Mouse (Mus musculus) stomach, embryonic 14.5 days (tissue): ENCODE results near the gene Pi4ka. TPM values are rescaled to one million over a fixed set of nuclear protein-coding genes. Genes with fewer than 3 reads are reported as not detected.

ENCODE experiments used
- ATAC-seq: fragments of 200-750 bp; cut with Nextera tagmentation; 2 replicates; pipeline ENCODE4 v1.8.0; 2017; ENCODE audit warnings: low read depth, moderate TSS enrichment; ENCODE audit not compliant: insufficient number of reproducible peaks, insufficient read depth, low FRiP score
- H3K27ac ChIP-seq: fragments of 300-500 bp; sonication (generic); 2 replicates; pipeline ENCODE4 v1.5.1; 2014; ENCODE audit warnings: mild to moderate bottlenecking, low read length, moderate library complexity, mixed read lengths
- H3K27me3 ChIP-seq: fragments of 300-500 bp; sonication (generic); 2 replicates; pipeline ENCODE4 v1.6.1; 2014; ENCODE audit warnings: low read length, control low read depth, mixed read lengths; ENCODE audit not compliant: control insufficient read depth, insufficient read depth
- H3K36me3 ChIP-seq: fragments of 300-500 bp; sonication (generic); 2 replicates; pipeline ENCODE4 v1.6.1; 2014; ENCODE audit warnings: mild to moderate bottlenecking, control low read depth, low read length, moderate library complexity, mixed read lengths; ENCODE audit not compliant: control insufficient read depth, insufficient read depth
- H3K4me1 ChIP-seq: fragments of 300-500 bp; sonication (generic); 2 replicates; pipeline ENCODE4 v1.6.1; 2014; ENCODE audit warnings: low read length, control low read depth, mixed read lengths; ENCODE audit not compliant: control insufficient read depth, insufficient read depth
- H3K4me2 ChIP-seq: fragments of 300-500 bp; sonication (generic); replicated peaks from 2 replicates; pipeline ENCODE4 v1.6.1; 2014; ENCODE audit warnings: low read depth, low read length, control low read depth
- H3K4me3 ChIP-seq: fragments of 300-500 bp; sonication (generic); 2 replicates; pipeline ENCODE4 v1.5.1; 2014; ENCODE audit warnings: low read depth, low read length, control low read depth
- H3K9ac ChIP-seq: fragments of 300-500 bp; sonication (generic); replicated peaks from 2 replicates; pipeline ENCODE4 v1.6.1; 2014; ENCODE audit warnings: low read depth, mild to moderate bottlenecking, control low read depth, low read length, moderate library complexity, mixed read lengths
- H3K9me3 ChIP-seq: fragments of 300-500 bp; sonication (generic); 2 replicates; pipeline ENCODE4 v1.6.1; 2016; ENCODE audit warnings: low read depth, low read length, control low read depth; ENCODE audit not compliant: control insufficient read depth
- WGBS: fragments of 180-500 bp; shearing (Covaris S2); extraction: QIAGEN DNeasy Blood & Tissue Kit; methylation state at CpG from one replicate; pipeline ENCODE4 v1.1.7; 2014; 5-methylcytosine and 5-hydroxymethylcytosine counted together
- polyA plus RNA-seq: library from polyadenylated mRNA; unstranded; fragments of >200 nt; fragmentation: Nextera tagmentation; extraction: Ambion mirVana; gene quantifications from 2 replicates; pipeline ENCODE4 v1.2.1, GENCODE M21; 2014

Pi4ka gene
- polyA plus RNA-seq, 1 experiment from 2014 or later: 42.8 TPM

- 89% methylated on average over 5 of the region's 5 CpGs for WGBS
- H3K36me3 ChIP-seq: peaks cover 34% of the 10 kb centered on the region
Measured at GRCm38 (mm10) chr16:17303521-17304245, 102.4 kb downstream of the Pi4ka start.

GRCm38 (mm10) chr16:17300818-17301217, 105.3 kb downstream of the Pi4ka start:
- peaks cover 48% of the 10 kb centered on the region for H3K36me3 ChIP-seq
- no peak overlapping the region for H3K4me2 ChIP-seq
- no peaks in the 10 kb centered on the region for H3K27me3 ChIP-seq
- no peak overlapping the region for H3K4me3 ChIP-seq
- H3K9me3 ChIP-seq: no peaks in the 10 kb centered on the region
- H3K27ac ChIP-seq: no peak overlapping the region
- no peak for ATAC-seq
- H3K4me1 ChIP-seq: no peaks in the 10 kb centered on the region
- H3K9ac ChIP-seq: no peak overlapping the region
- 96% methylated on average over 3 of the region's 3 CpGs for WGBS

More at GRCm38 (mm10) chr16:17303521-17304245, 102.4 kb downstream of the Pi4ka start:
- Histone ChIP-seq H3K4me1 (no peaks in the 10 kb centered on the region), H3K4me2 (no peak overlapping the region), H3K9ac (no peak overlapping the region), H3K27ac (no peak overlapping the region), H3K4me3 (no peak overlapping the region), H3K27me3 (no peaks in the 10 kb centered on the region), H3K9me3 (no peaks in the 10 kb centered on the region)
- ATAC-seq: no peak

- Histone ChIP-seq H3K4me1 (no peaks in the 10 kb centered on the region), H3K9ac (no peak overlapping the region), H3K27me3 (no peaks in the 10 kb centered on the region), H3K36me3 (peaks cover 46% of the 10 kb centered on the region), H3K4me2 (no peak overlapping the region), H3K4me3 (no peak overlapping the region), H3K9me3 (no peaks in the 10 kb centered on the region), H3K27ac (no peak overlapping the region)
- WGBS: 2% methylated on average over 2 of the region's 2 CpGs
- ATAC-seq: no peak
Measured at GRCm38 (mm10) chr16:17292751-17293150, 113.4 kb downstream of the Pi4ka start.

- no peak for ATAC-seq
- Histone ChIP-seq H3K4me1 (no peaks in the 10 kb centered on the region), H3K27ac (no peak overlapping the region), H3K27me3 (no peaks in the 10 kb centered on the region), H3K4me3 (no peak overlapping the region), H3K4me2 (no peak overlapping the region), H3K36me3 (peaks cover 36% of the 10 kb centered on the region), H3K9me3 (no peaks in the 10 kb centered on the region), H3K9ac (no peak overlapping the region)
- 79% methylated on average over 2 of the region's 2 CpGs for WGBS
Measured at GRCm38 (mm10) chr16:17291016-17291415, 115.1 kb downstream of the Pi4ka start.

GRCm38 (mm10) chr16:17287103-17287502, 119.0 kb downstream of the Pi4ka start:
- H3K36me3 ChIP-seq: peaks cover 30% of the 10 kb centered on the region
- no peaks in the 10 kb centered on the region for H3K27me3 ChIP-seq
- H3K4me2 ChIP-seq: no peak overlapping the region
- no peaks in the 10 kb centered on the region for H3K9me3 ChIP-seq
- WGBS: 82% methylated on average over 2 of the region's 2 CpGs
- H3K9ac ChIP-seq: no peak overlapping the region
- H3K4me3 ChIP-seq: no peak overlapping the region
- no peak overlapping the region for H3K27ac ChIP-seq
- no peaks in the 10 kb centered on the region for H3K4me1 ChIP-seq
- no peak for ATAC-seq

GRCm38 (mm10) chr16:17283151-17283550, 123.0 kb downstream of the Pi4ka start:
- no peak overlapping the region for H3K9ac ChIP-seq
- H3K36me3 ChIP-seq: peaks cover 23% of the 10 kb centered on the region
- no peak for ATAC-seq
- no peak overlapping the region for H3K4me2 ChIP-seq
- no peaks in the 10 kb centered on the region; the same call in 1 of the 2 replicates for H3K4me1 ChIP-seq
- 70% methylated on average over 6 of the region's 6 CpGs for WGBS
- no peak overlapping the region for H3K4me3 ChIP-seq
- no peak overlapping the region for H3K27ac ChIP-seq
- no peaks in the 10 kb centered on the region for H3K27me3 ChIP-seq
- no peaks in the 10 kb centered on the region for H3K9me3 ChIP-seq

GRCm38 (mm10) chr16:17280471-17280870, 125.6 kb downstream of the Pi4ka start:
- peaks cover 10% of the 10 kb centered on the region; the same call in 1 of the 2 replicates for H3K4me1 ChIP-seq
- H3K36me3 ChIP-seq: peaks cover 18% of the 10 kb centered on the region
- no peak overlapping the region for H3K9ac ChIP-seq
- 0 out of 2 replicates have a peak, but pooled peaks cover 8% of the 10 kb centered on the region for H3K27me3 ChIP-seq
- H3K27ac ChIP-seq: no peak overlapping the region
- WGBS: 89% methylated on average over 11 of the region's 11 CpGs
- H3K4me2 ChIP-seq: no peak overlapping the region
- no peak for ATAC-seq
- H3K9me3 ChIP-seq: no peaks in the 10 kb centered on the region
- H3K4me3 ChIP-seq: no peak overlapping the region

GRCm38 (mm10) chr16:17277342-17278211, 128.5 kb downstream of the Pi4ka start:
- peak overlapping the region; percentile 95 for H3K4me2 ChIP-seq
- H3K9me3 ChIP-seq: no peaks in the 10 kb centered on the region
- H3K27ac ChIP-seq: no peak overlapping the region
- 0 out of 2 replicates have a peak, but pooled peaks cover 8% of the 10 kb centered on the region for H3K27me3 ChIP-seq
- ATAC-seq: no peak; the same call in 1 of the 2 replicates
- H3K36me3 ChIP-seq: peaks cover 10% of the 10 kb centered on the region
- WGBS: 5% methylated on average over 60 of the region's 61 CpGs
- peaks cover 10% of the 10 kb centered on the region; the same call in 1 of the 2 replicates for H3K4me1 ChIP-seq
- H3K4me3 ChIP-seq: peak overlapping the region; percentile 58
- no peak overlapping the region for H3K9ac ChIP-seq
